Mouse (Mus musculus) neural tube, embryonic 15.5 days (tissue): Measurements from ENCODE around the gene Znrf1. TPM values are rescaled to one million over a fixed set of nuclear protein-coding genes. Genes with fewer than 3 reads are reported as not detected.

ENCODE experiments used
- ATAC-seq: fragments of 200-750 bp; cut with Nextera tagmentation; 2 replicates; pipeline ENCODE4 v1.8.0; 2017; ENCODE audit warnings: mild to moderate bottlenecking, moderate TSS enrichment, moderate library complexity; ENCODE audit not compliant: low FRiP score
- H3K27ac ChIP-seq: fragments of 300-500 bp; sonication (generic); replicated peaks from 2 replicates; pipeline ENCODE4 v1.5.1; 2015; ENCODE audit warnings: mild to moderate bottlenecking, inconsistent platforms
- H3K27me3 ChIP-seq: fragments of 300-500 bp; sonication (generic); replicated peaks from 2 replicates; pipeline ENCODE4 v1.6.1; 2015; ENCODE audit warnings: inconsistent platforms
- H3K36me3 ChIP-seq: fragments of 300-500 bp; sonication (generic); 2 replicates; pipeline ENCODE4 v1.6.1; 2015; ENCODE audit warnings: inconsistent platforms
- H3K4me1 ChIP-seq: fragments of 300-500 bp; sonication (generic); 2 replicates; pipeline ENCODE4 v1.6.1; 2015; ENCODE audit warnings: inconsistent platforms
- H3K4me2 ChIP-seq: fragments of 300-500 bp; sonication (generic); 2 replicates; pipeline ENCODE4 v1.6.1; 2015; ENCODE audit warnings: inconsistent platforms, mild to moderate bottlenecking, moderate library complexity
- H3K4me3 ChIP-seq: fragments of 300-500 bp; sonication (generic); replicated peaks from 2 replicates; pipeline ENCODE4 v1.5.1; 2015; ENCODE audit warnings: mild to moderate bottlenecking, inconsistent platforms
- H3K9ac ChIP-seq: fragments of 300-500 bp; sonication (generic); replicated peaks from 2 replicates; pipeline ENCODE4 v1.6.1; 2015; ENCODE audit warnings: mild to moderate bottlenecking, inconsistent platforms
- H3K9me3 ChIP-seq: fragments of 300-500 bp; sonication (generic); replicated peaks from 2 replicates; pipeline ENCODE4 v1.6.1; 2016; ENCODE audit warnings: inconsistent platforms
- WGBS: fragments of 180-500 bp; shearing (Covaris S2); methylation state at CpG from one replicate; pipeline ENCODE4 v1.1.7; 2015; ENCODE audit warnings: mixed read lengths; 5-methylcytosine and 5-hydroxymethylcytosine counted together
- polyA plus RNA-seq: library from polyadenylated mRNA; unstranded; fragments of >200 nt; fragmentation: Nextera tagmentation; extraction: Ambion mirVana; gene quantifications from 2 replicates; pipeline ENCODE4 v1.2.1, GENCODE M21; 2015

Znrf1 gene
- polyA plus RNA-seq, 1 experiment from 2014 or later, result 93.3 TPM

DNA sequence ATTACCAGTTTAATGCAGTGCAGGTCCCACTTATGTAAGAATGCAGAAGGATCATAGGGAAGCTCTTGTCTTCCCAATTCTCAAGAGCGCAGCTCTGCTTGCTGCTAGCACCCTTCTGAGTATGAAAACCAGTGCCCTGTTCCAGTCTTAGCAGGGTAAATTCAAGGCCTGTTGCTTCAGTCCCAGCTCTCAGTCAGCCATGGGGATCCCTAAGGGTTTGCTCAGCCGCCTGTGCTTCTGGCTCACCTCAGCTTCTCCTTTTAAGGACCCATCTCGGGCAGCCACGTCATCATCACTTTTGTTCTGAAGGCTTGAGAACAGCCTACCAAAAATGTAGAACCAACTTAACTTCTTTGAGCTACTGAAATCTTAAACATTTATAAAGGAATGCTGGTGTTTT is 25.9 kb downstream of the Znrf1 start:
- Histone ChIP-seq H3K4me2 (no peak overlapping the region), H3K4me3 (no peak overlapping the region), H3K36me3 (no peaks in the 10 kb centered on the region), H3K27me3 (no peaks in the 10 kb centered on the region), H3K4me1 (peaks cover 57% of the 10 kb centered on the region), H3K9ac (no peak overlapping the region), H3K9me3 (no peaks in the 10 kb centered on the region), H3K27ac (no peak overlapping the region)
- ATAC-seq, result no peak
- WGBS, result 90% methylated on average over 4 of the region's 4 CpGs

DNA sequence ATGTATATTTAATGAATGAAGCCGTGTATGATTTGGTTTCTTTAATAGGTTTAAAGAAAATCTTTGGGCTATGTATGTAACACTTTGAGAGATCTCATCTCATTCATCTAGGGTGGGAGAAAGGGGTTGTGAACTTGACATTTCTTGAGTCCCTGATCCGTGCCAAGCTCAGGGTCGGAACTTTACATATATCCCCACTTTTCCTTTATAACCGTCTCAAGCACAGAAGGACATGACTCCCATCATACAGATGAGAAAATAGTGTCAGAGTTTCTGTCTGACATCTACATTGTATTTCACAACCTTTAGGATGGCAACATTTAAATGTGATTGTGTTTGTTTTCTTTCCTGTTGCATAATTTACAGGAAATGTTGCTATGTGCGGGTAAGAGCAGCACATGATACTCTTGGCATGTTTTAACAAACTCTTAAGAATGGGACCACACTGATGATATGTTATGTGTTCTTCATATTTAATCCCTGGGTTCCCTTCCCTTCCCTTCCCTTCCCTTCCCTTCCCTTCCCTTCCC is 26.4 kb downstream of the Znrf1 start:
- no peak overlapping the region for H3K9ac ChIP-seq
- no peaks in the 10 kb centered on the region for H3K27me3 ChIP-seq
- no peaks in the 10 kb centered on the region for H3K9me3 ChIP-seq
- H3K36me3 ChIP-seq, result no peaks in the 10 kb centered on the region
- H3K4me2 ChIP-seq, result no peak overlapping the region
- no peak overlapping the region for H3K27ac ChIP-seq
- no peak overlapping the region for H3K4me3 ChIP-seq
- H3K4me1 ChIP-seq, result peaks cover 55% of the 10 kb centered on the region
- 93% methylated on average over 5 of the region's 5 CpGs for WGBS
- no peak for ATAC-seq

DNA sequence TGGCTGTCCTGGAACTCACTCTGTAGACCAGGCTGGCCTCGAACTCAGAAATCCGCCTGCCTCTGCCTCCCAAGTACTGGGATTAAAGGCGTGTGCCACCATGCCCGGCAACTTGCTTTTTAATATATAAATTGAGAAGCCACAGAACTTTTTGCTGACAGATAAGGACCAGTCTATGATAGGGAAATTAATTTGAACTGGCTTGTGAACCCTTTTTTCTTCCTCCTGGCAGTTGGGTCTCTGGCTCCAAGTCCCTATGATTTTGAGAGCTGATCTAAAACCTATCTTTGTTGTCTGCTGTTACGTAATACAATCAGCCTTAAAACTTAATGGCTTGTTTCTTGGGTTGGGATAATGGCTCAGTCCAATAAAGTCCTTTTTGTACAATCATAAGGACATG is 27.2 kb downstream of the Znrf1 start:
- Histone ChIP-seq H3K9ac (no peak overlapping the region), H3K36me3 (no peaks in the 10 kb centered on the region), H3K4me3 (no peak overlapping the region), H3K4me2 (no peak overlapping the region), H3K4me1 (peaks cover 56% of the 10 kb centered on the region), H3K27me3 (no peaks in the 10 kb centered on the region), H3K9me3 (no peaks in the 10 kb centered on the region), H3K27ac (no peak overlapping the region)
- 92% methylated on average over 5 of the region's 5 CpGs for WGBS
- no peak for ATAC-seq

DNA sequence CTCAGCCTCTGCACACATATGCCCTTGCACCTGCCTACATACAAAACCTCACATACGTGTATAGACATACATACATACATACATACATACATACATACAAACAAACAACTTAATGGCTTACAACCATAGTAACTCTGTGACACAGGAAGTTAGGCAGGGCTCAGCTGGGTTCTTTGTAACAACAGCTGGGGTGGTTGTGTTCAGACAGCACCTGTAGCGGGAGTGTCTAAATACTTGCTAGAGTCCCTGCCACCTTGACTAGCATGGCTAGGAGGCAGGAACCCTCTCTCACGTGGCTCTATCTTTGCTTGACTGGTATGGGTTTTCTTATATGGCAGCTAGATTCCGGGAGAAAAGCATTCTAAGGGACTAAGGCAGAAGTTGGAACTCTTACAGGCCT is 27.8 kb downstream of the Znrf1 start:
- no peaks in the 10 kb centered on the region for H3K9me3 ChIP-seq
- no peaks in the 10 kb centered on the region for H3K27me3 ChIP-seq
- no peak overlapping the region for H3K4me3 ChIP-seq
- H3K4me2 ChIP-seq, result no peak overlapping the region
- no peak overlapping the region for H3K27ac ChIP-seq
- WGBS, result 95% methylated on average over 4 of the region's 4 CpGs
- H3K36me3 ChIP-seq, result no peaks in the 10 kb centered on the region
- H3K4me1 ChIP-seq, result peaks cover 56% of the 10 kb centered on the region
- H3K9ac ChIP-seq, result no peak overlapping the region
- no peak for ATAC-seq

DNA sequence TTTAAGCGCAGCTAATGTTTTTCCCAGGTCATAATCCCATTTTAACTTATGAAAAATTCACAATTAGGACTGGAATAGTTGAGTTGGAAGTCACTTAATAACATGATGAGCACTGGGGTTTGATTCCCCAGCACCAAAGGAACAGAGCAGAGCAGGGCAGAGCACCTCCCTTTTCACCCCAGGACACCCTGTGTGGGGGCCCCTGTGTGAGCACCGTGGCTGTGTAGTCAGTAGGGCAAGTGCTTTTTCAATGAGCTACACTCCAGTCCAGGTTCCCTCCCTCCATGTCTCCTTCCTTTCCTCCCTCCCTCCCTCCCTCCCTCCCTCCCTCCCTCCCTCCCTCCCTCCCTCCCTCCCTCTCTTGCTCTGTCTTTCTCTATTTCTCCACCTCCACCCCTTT is 28.2 kb downstream of the Znrf1 start:
- peaks cover 53% of the 10 kb centered on the region for H3K4me1 ChIP-seq
- no peaks in the 10 kb centered on the region for H3K9me3 ChIP-seq
- no peaks in the 10 kb centered on the region for H3K36me3 ChIP-seq
- no peak overlapping the region for H3K27ac ChIP-seq
- 92% methylated on average over 2 of the region's 2 CpGs for WGBS
- H3K9ac ChIP-seq, result no peak overlapping the region
- no peak overlapping the region for H3K4me2 ChIP-seq
- no peak for ATAC-seq
- H3K4me3 ChIP-seq, result no peak overlapping the region
- no peaks in the 10 kb centered on the region for H3K27me3 ChIP-seq

DNA sequence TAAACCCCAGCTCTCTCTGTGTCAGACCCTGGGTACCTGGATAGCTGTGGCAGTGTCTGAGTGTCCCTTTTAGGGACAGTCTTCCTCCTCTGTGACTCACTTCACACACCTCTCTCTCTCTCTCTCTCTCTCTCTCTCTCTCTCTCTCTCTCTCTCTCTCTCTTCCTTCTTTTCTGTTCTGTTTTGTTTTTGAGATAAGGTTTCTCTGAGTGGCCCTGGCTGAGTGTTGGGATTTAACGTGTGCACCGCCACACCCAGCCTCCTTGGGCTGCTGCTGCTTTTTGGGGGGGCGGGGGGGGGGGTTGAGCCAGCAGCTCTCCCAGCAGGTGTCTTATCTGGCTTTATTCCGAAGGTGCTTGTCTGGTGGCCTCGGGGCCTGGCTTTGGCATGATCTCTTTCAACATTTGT is 29.9 kb downstream of the Znrf1 start:
- Histone ChIP-seq H3K9ac (no peak overlapping the region), H3K27me3 (no peaks in the 10 kb centered on the region), H3K4me3 (no peak overlapping the region), H3K36me3 (no peaks in the 10 kb centered on the region), H3K27ac (no peak overlapping the region), H3K9me3 (no peaks in the 10 kb centered on the region), H3K4me1 (peaks cover 49% of the 10 kb centered on the region), H3K4me2 (no peak overlapping the region)
- ATAC-seq, result no peak
- WGBS, result 38% methylated on average over 5 of the region's 5 CpGs

DNA sequence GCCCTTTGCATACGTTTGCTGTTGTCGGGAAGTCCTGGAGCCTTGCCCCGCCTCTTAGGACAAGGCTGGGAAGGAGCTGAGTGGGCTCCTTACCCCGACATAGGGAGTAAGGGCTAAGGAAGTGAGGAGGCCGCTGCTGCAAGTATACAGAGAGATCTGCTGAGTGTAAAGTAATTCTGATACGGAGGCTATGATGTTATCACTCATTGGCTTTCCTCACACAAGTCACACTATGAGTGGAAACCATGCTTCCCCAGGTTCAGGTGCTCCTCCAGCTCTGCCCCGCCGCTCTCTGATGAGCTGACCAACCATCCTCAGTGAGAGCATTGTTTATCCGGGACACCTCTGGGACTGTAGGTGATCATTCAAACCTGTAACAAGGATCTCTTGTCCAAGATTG is 30.4 kb downstream of the Znrf1 start:
- Histone ChIP-seq H3K27me3 (no peaks in the 10 kb centered on the region), H3K4me1 (peaks cover 48% of the 10 kb centered on the region), H3K27ac (no peak overlapping the region), H3K9me3 (no peaks in the 10 kb centered on the region), H3K9ac (no peak overlapping the region), H3K4me3 (no peak overlapping the region), H3K36me3 (no peaks in the 10 kb centered on the region), H3K4me2 (no peak overlapping the region)
- ATAC-seq, result no peak
- WGBS, result 70% methylated on average over 9 of the region's 9 CpGs

DNA sequence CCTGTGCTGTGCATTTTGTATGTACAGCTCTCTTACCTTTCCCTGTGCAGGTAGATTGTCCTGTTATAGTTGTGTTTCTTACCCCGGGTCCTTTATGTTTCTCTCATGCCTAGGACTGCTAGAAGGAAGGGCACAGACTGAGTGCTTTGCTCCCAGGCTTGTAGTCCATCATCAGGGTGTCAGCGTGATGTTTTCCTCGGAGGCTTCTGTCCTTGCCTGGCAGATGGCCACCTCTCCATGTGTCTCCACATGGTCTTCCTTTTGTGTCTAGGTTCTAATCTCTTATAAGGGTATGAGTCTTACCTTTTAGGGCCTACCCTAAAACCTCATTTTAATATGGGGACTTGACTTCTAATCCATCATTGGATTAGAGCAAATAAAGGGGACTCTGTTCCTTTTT is 31.7 kb downstream of the Znrf1 start:
- Histone ChIP-seq H3K4me2 (no peak overlapping the region), H3K4me3 (no peak overlapping the region), H3K9ac (no peak overlapping the region), H3K36me3 (no peaks in the 10 kb centered on the region), H3K27me3 (no peaks in the 10 kb centered on the region), H3K9me3 (no peaks in the 10 kb centered on the region), H3K4me1 (peaks cover 54% of the 10 kb centered on the region), H3K27ac (no peak overlapping the region)
- 41% methylated on average over 3 of the region's 3 CpGs for WGBS
- no peak for ATAC-seq

DNA sequence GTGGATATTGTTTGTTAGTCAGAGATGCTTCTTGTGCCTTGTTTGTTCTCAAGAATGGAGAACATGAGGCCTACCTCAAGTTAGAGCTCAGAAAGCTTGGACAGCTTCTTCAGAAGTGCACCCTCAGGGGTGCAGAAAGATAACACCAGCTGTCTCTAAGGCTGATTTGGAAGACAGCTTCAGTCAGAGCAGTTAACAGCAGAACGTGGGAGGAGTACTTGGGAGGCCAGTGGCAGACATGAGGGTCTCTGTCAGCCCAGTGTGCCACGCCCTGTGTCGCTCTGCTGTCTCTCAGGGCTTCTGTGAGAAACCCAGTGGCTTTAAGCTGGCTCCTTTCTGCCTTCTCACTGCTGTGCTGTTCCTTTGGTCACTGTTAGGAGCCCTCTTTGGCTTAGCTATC is 32.1 kb downstream of the Znrf1 start:
- Histone ChIP-seq H3K9ac (no peak overlapping the region), H3K4me1 (peaks cover 57% of the 10 kb centered on the region), H3K27ac (0 out of 2 replicates have a peak overlapping the region, but pooled peaks have one; percentile 18), H3K4me3 (no peak overlapping the region), H3K9me3 (no peaks in the 10 kb centered on the region), H3K36me3 (no peaks in the 10 kb centered on the region), H3K27me3 (no peaks in the 10 kb centered on the region), H3K4me2 (no peak overlapping the region)
- no peak for ATAC-seq
- WGBS, result 61% methylated on average over 3 of the region's 3 CpGs

DNA sequence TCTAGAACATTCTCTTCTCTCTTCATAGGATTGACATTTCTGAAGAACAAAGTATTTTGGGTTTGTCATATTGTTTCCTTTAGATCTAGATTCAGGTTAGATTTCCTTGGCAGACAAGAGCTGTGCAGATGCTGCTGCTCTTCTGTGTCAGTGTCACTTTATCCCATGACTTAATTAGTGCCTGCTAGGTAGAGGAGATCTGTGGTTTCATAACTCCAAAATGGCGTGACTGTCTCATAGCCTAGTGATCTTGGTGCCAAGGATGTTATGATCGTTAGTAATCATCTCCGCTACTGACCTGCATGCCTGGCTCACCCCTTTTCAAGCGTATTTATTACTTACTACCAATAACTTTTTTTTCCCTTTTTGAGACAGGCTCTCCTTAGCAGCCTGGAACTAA is 34.0 kb downstream of the Znrf1 start:
- no peak for ATAC-seq
- H3K4me3 ChIP-seq, result no peak overlapping the region
- no peaks in the 10 kb centered on the region for H3K9me3 ChIP-seq
- WGBS, result 78% methylated on average over 4 of the region's 4 CpGs
- H3K27me3 ChIP-seq, result no peaks in the 10 kb centered on the region
- H3K36me3 ChIP-seq, result no peaks in the 10 kb centered on the region
- H3K4me1 ChIP-seq, result peaks cover 70% of the 10 kb centered on the region
- H3K9ac ChIP-seq, result no peak overlapping the region
- no peak overlapping the region for H3K4me2 ChIP-seq
- H3K27ac ChIP-seq, result no peak overlapping the region

DNA sequence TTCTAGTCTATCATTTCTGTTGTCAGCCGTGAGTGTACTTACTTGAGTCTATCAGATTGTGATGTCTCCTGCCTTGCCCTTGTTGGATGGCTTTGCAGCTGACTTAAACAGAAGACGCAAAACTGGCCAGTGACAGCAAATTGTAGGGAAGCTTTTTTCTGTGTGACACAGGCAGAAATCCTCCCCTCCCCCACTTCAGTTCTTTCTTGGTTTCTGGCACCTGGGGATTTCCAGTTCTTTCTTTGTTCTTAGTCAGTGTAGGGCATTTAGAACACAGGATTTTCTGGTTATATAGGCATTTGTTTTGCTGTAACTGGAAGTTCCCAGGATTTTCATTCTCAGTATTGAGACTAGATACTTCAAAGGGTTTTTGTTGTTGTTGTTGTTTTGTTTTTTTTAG is 34.5 kb downstream of the Znrf1 start:
- ATAC-seq, result no peak
- Histone ChIP-seq H3K36me3 (no peaks in the 10 kb centered on the region), H3K4me2 (no peak overlapping the region), H3K4me1 (peaks cover 67% of the 10 kb centered on the region), H3K27ac (no peak overlapping the region), H3K9me3 (no peaks in the 10 kb centered on the region), H3K27me3 (no peaks in the 10 kb centered on the region), H3K9ac (no peak overlapping the region), H3K4me3 (no peak overlapping the region)
- 66% methylated on average over 2 of the region's 2 CpGs for WGBS

DNA sequence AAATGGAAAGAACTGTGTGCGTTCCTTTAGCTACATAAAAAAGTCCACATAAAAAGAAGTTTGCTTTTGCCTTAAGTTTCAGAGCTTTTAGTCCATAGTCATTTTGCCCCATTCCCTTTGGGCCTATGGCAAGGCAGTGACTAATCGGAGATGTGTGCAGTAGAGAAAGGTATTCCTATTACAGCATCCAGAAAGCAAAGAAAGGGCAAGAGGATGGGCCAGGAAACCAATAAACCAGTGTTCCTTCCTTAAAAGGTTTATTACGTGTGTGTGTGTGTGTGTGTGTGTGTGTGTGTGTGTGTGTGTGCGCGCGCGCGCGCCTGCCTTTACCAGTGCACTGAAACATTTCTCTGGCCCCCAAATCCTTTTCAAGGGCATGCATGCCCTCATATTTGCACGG is 35.8 kb downstream of the Znrf1 start:
- WGBS, result 82% methylated on average over 10 of the region's 10 CpGs
- no peak overlapping the region for H3K9ac ChIP-seq
- peaks cover 63% of the 10 kb centered on the region for H3K4me1 ChIP-seq
- H3K9me3 ChIP-seq, result no peaks in the 10 kb centered on the region
- no peak overlapping the region for H3K4me3 ChIP-seq
- no peaks in the 10 kb centered on the region for H3K27me3 ChIP-seq
- ATAC-seq, result no peak
- H3K4me2 ChIP-seq, result no peak overlapping the region
- no peak overlapping the region for H3K27ac ChIP-seq
- H3K36me3 ChIP-seq, result no peaks in the 10 kb centered on the region

DNA sequence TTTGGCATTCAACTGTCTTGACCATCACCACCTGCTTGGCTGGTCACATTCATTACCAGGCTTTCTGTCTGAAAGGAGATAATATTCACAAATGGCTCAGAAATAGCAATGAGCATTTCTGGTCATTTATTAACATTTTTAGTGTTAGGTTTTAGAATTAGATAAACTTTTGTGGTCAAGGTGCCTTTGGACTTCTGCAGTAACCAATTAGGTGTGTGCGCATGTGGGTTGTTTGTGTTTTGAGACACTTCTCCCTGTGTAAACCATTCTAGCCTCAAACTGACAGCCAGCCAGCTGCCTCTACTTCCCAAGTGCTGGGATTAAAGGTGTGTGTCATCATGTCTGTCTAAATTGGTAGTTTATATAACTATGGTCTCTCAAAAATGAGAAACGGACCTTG is 36.5 kb downstream of the Znrf1 start:
- H3K36me3 ChIP-seq, result no peaks in the 10 kb centered on the region
- H3K4me1 ChIP-seq, result peaks cover 68% of the 10 kb centered on the region
- no peak overlapping the region for H3K27ac ChIP-seq
- WGBS, result 91% methylated on average over 2 of the region's 2 CpGs
- ATAC-seq, result no peak
- H3K4me3 ChIP-seq, result no peak overlapping the region
- H3K9me3 ChIP-seq, result no peaks in the 10 kb centered on the region
- no peak overlapping the region for H3K9ac ChIP-seq
- no peaks in the 10 kb centered on the region for H3K27me3 ChIP-seq
- no peak overlapping the region for H3K4me2 ChIP-seq
